Mouse (Mus musculus): Measurements from ENCODE around the gene Mpp3.

GRCm38 (mm10) chr11:102040646-102041045, 12.4 kb upstream of the Mpp3 start:
- TF ChIP-seq CTCF (IDR thresholded peaks at IDR 0.05; ENCODE audit: low read depth) (no peak), EP300 (IDR thresholded peaks at IDR 0.05; ENCODE audit: low read depth) (no peak)
